Mouse (Mus musculus) midbrain, embryonic 14.5 days (tissue): ENCODE measurements around the gene Dand5. TPM values are rescaled to one million over a fixed set of nuclear protein-coding genes. Genes with fewer than 3 reads are reported as not detected.

ENCODE experiments used
- ATAC-seq: fragments of 200-750 bp; cut with Nextera tagmentation; 2 replicates; pipeline ENCODE4 v1.8.0; 2017; ENCODE audit warnings: moderate number of reproducible peaks, moderate library complexity; ENCODE audit not compliant: low FRiP score, low TSS enrichment
- DNase-seq: peaks from one replicate; pipeline ENCODE4 v3.0.0-alpha.2; 2015
- H3K27ac ChIP-seq: fragments of 300-500 bp; sonication (generic); replicated peaks from 2 replicates; pipeline ENCODE4 v1.5.1; 2014; ENCODE audit warnings: mild to moderate bottlenecking, low read depth, low read length, moderate library complexity
- H3K27me3 ChIP-seq: fragments of 300-500 bp; sonication (generic); 2 replicates; pipeline ENCODE4 v1.6.1; 2014; ENCODE audit warnings: low read length, control low read depth, mixed read lengths; ENCODE audit not compliant: control insufficient read depth, insufficient read depth
- H3K36me3 ChIP-seq: fragments of 300-500 bp; sonication (generic); 2 replicates; pipeline ENCODE4 v1.6.1; 2014; ENCODE audit warnings: low read length, control low read depth; ENCODE audit not compliant: control insufficient read depth, insufficient read depth
- H3K4me1 ChIP-seq: fragments of 300-500 bp; sonication (generic); 2 replicates; pipeline ENCODE4 v1.6.1; 2014; ENCODE audit warnings: mild to moderate bottlenecking, antibody characterized with exemption, low read length, control low read depth; ENCODE audit not compliant: control insufficient read depth, insufficient read depth
- H3K4me2 ChIP-seq: fragments of 300-500 bp; sonication (generic); 2 replicates; pipeline ENCODE4 v1.6.1; 2014; ENCODE audit warnings: mild to moderate bottlenecking, low read length, moderate library complexity
- H3K4me3 ChIP-seq: fragments of 300-500 bp; sonication (generic); replicated peaks from 2 replicates; pipeline ENCODE4 v1.5.1; 2014; ENCODE audit warnings: low read depth, low read length
- H3K9ac ChIP-seq: fragments of 300-500 bp; sonication (generic); replicated peaks from 2 replicates; pipeline ENCODE4 v1.6.1; 2014; ENCODE audit warnings: mild to moderate bottlenecking, low read length, moderate library complexity
- H3K9me3 ChIP-seq: fragments of 300-500 bp; sonication (generic); 2 replicates; pipeline ENCODE4 v1.6.1; 2016; ENCODE audit warnings: low read length, control low read depth, mixed read lengths; ENCODE audit not compliant: control insufficient read depth
- WGBS: fragments of 180-500 bp; shearing (Covaris S2); extraction: QIAGEN DNeasy Blood & Tissue Kit; methylation state at CpG from one replicate; pipeline ENCODE4 v1.1.7; 2014; 5-methylcytosine and 5-hydroxymethylcytosine counted together
- polyA plus RNA-seq: library from polyadenylated mRNA; unstranded; fragments of >200 nt; fragmentation: Nextera tagmentation; extraction: Ambion mirVana; gene quantifications from 2 replicates; pipeline ENCODE4 v1.2.1, GENCODE M21; 2014

Gene Dand5
- polyA plus RNA-seq, 1 experiment from 2014 or later: 9.9 TPM

GRCm38 (mm10) chr8:84789855-84790486, 32.7 kb downstream of the Dand5 start:
- no peak overlapping the region for H3K9ac ChIP-seq
- H3K36me3 ChIP-seq: no peaks in the 10 kb centered on the region
- DNase-seq (no peak), ATAC-seq (no peak)
- H3K27me3 ChIP-seq: peaks cover 88% of the 10 kb centered on the region
- no peak overlapping the region for H3K4me2 ChIP-seq
- H3K9me3 ChIP-seq: no peaks in the 10 kb centered on the region
- H3K4me1 ChIP-seq: peaks cover 5% of the 10 kb centered on the region; the same call in 1 of the 2 replicates
- no peak overlapping the region for H3K4me3 ChIP-seq
- no peak overlapping the region for H3K27ac ChIP-seq
- WGBS: 64% methylated on average over 8 of the region's 9 CpGs

GRCm38 (mm10) chr8:84789345-84789744, 33.3 kb downstream of the Dand5 start:
- Histone ChIP-seq H3K4me3 (no peak overlapping the region), H3K9me3 (no peaks in the 10 kb centered on the region), H3K36me3 (no peaks in the 10 kb centered on the region), H3K27ac (no peak overlapping the region), H3K9ac (no peak overlapping the region), H3K4me2 (no peak overlapping the region), H3K4me1 (no peaks in the 10 kb centered on the region), H3K27me3 (peaks cover 88% of the 10 kb centered on the region)
- DNase-seq (no peak), ATAC-seq (no peak)
- WGBS: 36% methylated on average over 5 of the region's 5 CpGs

- 0 out of 2 replicates have a peak overlapping the region, but pooled peaks have one; percentile 10 for H3K4me2 ChIP-seq
- no peaks in the 10 kb centered on the region for H3K9me3 ChIP-seq
- H3K9ac ChIP-seq: no peak overlapping the region
- H3K4me1 ChIP-seq: no peaks in the 10 kb centered on the region
- WGBS: 15% methylated on average over 11 of the region's 11 CpGs
- peaks cover 88% of the 10 kb centered on the region for H3K27me3 ChIP-seq
- no peaks in the 10 kb centered on the region for H3K36me3 ChIP-seq
- no peak for ATAC-seq
- H3K4me3 ChIP-seq: no peak overlapping the region
- no peak for DNase-seq
- no peak overlapping the region for H3K27ac ChIP-seq
Measured at GRCm38 (mm10) chr8:84788896-84789295, 33.7 kb downstream of the Dand5 start.

- Histone ChIP-seq H3K9me3 (no peaks in the 10 kb centered on the region), H3K4me2 (no peak overlapping the region), H3K4me1 (no peaks in the 10 kb centered on the region), H3K27ac (no peak overlapping the region), H3K4me3 (no peak overlapping the region), H3K36me3 (no peaks in the 10 kb centered on the region), H3K27me3 (peaks cover 92% of the 10 kb centered on the region), H3K9ac (no peak overlapping the region)
- ATAC-seq (no peak), DNase-seq (no peak)
- 11% methylated on average over 14 of the region's 14 CpGs for WGBS
Measured at GRCm38 (mm10) chr8:84787523-84788302, 34.9 kb downstream of the Dand5 start.

GRCm38 (mm10) chr8:84786801-84787467, 35.7 kb downstream of the Dand5 start:
- DNase-seq: no peak
- WGBS: 8% methylated on average over 11 of the region's 11 CpGs
- no peak overlapping the region for H3K9ac ChIP-seq
- no peaks in the 10 kb centered on the region for H3K9me3 ChIP-seq
- H3K4me2 ChIP-seq: no peak overlapping the region
- ATAC-seq: no peak
- H3K36me3 ChIP-seq: no peaks in the 10 kb centered on the region
- no peaks in the 10 kb centered on the region for H3K4me1 ChIP-seq
- no peak overlapping the region for H3K4me3 ChIP-seq
- H3K27me3 ChIP-seq: peaks cover 95% of the 10 kb centered on the region
- H3K27ac ChIP-seq: 0 out of 2 replicates have a peak overlapping the region, but pooled peaks have one; percentile 8

GRCm38 (mm10) chr8:84785756-84786677, 36.6 kb downstream of the Dand5 start:
- H3K9ac ChIP-seq: no peak overlapping the region
- no peak overlapping the region for H3K4me2 ChIP-seq
- H3K9me3 ChIP-seq: no peaks in the 10 kb centered on the region
- H3K4me1 ChIP-seq: no peaks in the 10 kb centered on the region
- 0 out of 2 replicates have a peak overlapping the region, but pooled peaks have one; percentile 8 for H3K27ac ChIP-seq
- DNase-seq (no peak), ATAC-seq (no peak)
- H3K36me3 ChIP-seq: no peaks in the 10 kb centered on the region
- no peak overlapping the region for H3K4me3 ChIP-seq
- WGBS: 4% methylated on average over 38 of the region's 38 CpGs
- peaks cover 99% of the 10 kb centered on the region for H3K27me3 ChIP-seq

- DNase-seq (no peak), ATAC-seq (no peak)
- no peak overlapping the region for H3K27ac ChIP-seq
- no peaks in the 10 kb centered on the region for H3K4me1 ChIP-seq
- no peaks in the 10 kb centered on the region for H3K36me3 ChIP-seq
- no peak overlapping the region for H3K4me3 ChIP-seq
- no peaks in the 10 kb centered on the region for H3K9me3 ChIP-seq
- WGBS: 7% methylated on average over 11 of the region's 11 CpGs
- no peak overlapping the region for H3K9ac ChIP-seq
- H3K27me3 ChIP-seq: peaks cover 99% of the 10 kb centered on the region
- H3K4me2 ChIP-seq: no peak overlapping the region; the same call in 1 of the 2 replicates
Measured at GRCm38 (mm10) chr8:84785506-84785755, 37.2 kb downstream of the Dand5 start.
